Mouse (Mus musculus): ENCODE measurements around the gene Cad.
"Not testable (repeated sequence)": the region's sequence is repeated elsewhere in the genome, so short reads cannot be mapped to it uniquely, and the experiment has no call there.

The Cad gene

GRCm38 (mm10) chr5:31054261-31055215, at the start of gene Cad:
Gene Cad, plus strand, starts transcription at chr5:31054780.
- peak; percentile 93 for DNase-seq

DNA sequence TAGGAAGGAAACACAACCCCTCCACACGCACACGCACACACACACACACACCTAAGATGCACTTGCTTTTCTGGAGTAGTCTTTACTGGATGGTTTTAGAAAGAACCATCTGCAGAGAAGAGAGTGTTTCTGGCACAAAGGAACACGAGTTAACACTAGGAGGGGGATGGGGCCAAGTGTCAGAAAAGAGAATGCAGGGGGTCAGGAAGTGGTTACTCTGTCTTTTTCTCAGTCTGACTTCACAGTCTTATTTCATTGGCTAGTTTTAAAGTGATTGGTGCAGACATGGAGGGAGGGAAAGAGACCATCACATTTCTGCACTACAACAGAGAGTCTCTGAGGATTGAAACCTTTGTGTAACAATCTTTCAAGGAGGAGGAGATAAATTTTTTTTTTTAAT, 41.8 kb upstream of the Cad start:
- DNase-seq = no peak

GRCm38 (mm10) chr5:31015913-31016312, 38.7 kb upstream of the Cad start:
- no peak for DNase-seq

DNA sequence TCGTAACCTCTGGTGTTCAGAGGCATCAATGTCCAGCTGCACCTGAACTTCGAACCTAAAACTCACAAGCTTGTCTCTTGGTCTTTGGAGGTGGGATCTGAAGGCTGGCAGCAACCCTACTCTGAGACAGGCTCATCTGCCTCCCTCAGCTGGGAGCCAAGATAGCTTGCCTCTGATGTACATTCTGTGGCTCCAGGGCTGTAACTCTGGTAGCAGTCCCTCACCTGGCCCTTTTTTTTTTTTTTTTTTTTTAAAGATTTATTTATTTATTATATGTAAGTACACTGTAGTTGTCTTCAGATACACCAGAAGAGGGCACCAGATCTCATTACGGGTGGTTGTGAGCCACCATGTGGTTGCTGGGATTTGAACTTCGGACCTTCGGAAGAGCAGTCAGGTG, 32.8 kb upstream of the Cad start:
- DNase-seq = not testable (repeated sequence)

- DNase-seq = no peak
These were observed 31.9 kb upstream of the Cad start for GRCm38 (mm10) chr5:31022690-31023089.

DNA sequence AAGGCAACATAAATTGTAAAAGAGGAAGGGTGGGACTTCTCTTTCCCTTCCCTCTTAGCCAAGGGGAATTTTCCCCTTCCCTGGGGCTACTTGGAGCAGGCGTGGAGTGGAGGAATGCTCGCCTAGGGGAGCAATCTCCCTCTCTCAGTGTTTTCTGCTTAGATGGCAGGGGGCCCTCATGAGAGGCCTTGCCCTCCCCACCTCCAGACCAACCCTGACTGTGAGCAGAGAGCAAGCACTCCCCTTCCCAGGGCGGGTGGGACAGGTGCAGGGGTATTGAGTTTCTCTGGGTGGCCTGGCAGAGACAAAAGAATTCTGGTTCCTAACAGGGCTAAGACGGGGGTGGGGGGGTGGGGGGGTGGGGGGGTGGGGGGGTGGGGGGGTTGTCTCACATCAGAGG, 31.3 kb upstream of the Cad start:
- DNase-seq = no peak

- no peak for DNase-seq
These were observed 29.9 kb upstream of the Cad start for GRCm38 (mm10) chr5:31024641-31025040.

- no peak for DNase-seq
These were observed 23.7 kb upstream of the Cad start for GRCm38 (mm10) chr5:31030926-31031325.

- DNase-seq = no peak
These were observed 23.1 kb upstream of the Cad start for GRCm38 (mm10) chr5:31031508-31031907.

DNA sequence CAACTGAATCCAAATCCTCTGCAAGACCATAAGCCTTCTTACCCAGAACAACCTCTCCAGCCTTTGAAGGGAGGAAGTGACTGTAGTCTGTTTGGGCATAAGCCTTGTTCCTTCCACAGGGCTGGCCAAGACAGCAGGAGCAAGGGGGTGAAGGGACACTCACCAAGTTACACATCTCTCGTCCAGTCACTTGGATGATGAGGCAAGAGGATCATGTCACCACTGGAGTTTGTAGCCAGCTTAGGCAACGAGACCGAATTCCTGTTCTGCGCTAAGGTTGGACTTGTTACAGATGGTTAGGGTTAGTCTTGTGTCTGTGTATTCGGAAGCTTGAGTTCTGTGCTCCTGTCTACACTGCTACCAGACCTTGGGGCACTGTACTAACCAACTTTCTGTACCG, 19.9 kb upstream of the Cad start:
- DNase-seq = no peak

DNA sequence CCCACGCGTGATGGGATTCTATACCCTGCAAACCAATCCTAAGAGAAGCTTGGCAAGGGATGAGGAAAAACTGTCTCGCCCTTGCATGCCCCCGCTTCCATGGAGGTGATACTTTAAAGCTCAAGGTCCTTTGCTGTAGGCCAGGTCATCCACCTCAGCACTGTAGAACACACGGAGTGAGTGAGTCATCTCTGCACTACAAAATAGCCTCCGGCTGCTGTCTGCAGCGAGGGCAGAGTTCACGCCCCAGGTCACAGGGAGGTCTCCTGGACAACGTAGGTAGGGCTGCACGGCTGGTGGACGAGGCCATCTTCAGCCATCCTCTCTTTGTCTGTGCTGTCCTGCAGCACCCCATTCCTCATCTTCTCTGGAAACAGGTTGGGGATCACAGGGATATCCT, 18.0 kb upstream of the Cad start:
- not testable (repeated sequence) for DNase-seq

- no peak for DNase-seq
These were observed 16.3 kb upstream of the Cad start for GRCm38 (mm10) chr5:31038171-31038845.

DNA sequence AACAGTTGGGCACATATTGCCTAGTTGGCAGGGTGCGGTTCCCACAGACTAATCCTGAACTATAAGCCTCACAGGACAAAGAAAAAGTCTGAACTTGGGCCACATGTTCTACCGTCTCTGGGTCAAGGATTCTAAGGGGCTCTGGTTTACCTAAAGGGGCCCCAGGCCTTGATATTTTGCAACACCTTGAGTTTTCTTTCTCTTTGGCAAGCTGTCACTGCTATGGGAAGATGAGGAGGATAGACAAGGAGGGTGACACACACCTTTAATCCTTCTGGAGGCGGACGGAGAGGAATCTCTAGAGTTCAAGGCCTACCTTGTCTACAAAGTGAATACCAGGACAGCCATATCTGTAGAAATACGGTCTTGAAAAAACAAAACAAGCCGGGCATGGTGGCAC, 8.2 kb upstream of the Cad start:
- DNase-seq = no peak

DNA sequence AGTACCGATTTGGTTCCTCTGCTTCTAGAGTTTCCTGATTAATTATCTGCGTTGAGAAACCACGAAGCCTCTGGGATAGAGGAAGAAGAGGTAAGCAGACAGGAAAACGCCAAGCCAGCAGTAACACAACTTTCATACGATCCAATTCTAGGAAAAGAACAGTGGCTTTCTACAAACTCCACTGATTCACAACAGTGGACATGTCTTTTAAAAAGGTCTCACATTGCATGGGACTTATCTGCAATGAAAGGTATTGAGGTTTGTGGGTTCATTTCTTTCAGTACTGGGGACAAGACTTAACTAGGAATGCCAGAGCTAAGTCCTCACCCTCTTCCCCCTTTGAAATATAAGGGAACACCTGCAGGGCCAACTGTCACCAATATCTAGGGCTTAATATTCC, 7.5 kb upstream of the Cad start:
- no peak for DNase-seq

GRCm38 (mm10) chr5:31047848-31048762, 6.5 kb upstream of the Cad start, which contains the start of gene Atraid:
Gene Atraid, plus strand, starts transcription at chr5:31048312.
- DNase-seq = peak; percentile 99

DNA sequence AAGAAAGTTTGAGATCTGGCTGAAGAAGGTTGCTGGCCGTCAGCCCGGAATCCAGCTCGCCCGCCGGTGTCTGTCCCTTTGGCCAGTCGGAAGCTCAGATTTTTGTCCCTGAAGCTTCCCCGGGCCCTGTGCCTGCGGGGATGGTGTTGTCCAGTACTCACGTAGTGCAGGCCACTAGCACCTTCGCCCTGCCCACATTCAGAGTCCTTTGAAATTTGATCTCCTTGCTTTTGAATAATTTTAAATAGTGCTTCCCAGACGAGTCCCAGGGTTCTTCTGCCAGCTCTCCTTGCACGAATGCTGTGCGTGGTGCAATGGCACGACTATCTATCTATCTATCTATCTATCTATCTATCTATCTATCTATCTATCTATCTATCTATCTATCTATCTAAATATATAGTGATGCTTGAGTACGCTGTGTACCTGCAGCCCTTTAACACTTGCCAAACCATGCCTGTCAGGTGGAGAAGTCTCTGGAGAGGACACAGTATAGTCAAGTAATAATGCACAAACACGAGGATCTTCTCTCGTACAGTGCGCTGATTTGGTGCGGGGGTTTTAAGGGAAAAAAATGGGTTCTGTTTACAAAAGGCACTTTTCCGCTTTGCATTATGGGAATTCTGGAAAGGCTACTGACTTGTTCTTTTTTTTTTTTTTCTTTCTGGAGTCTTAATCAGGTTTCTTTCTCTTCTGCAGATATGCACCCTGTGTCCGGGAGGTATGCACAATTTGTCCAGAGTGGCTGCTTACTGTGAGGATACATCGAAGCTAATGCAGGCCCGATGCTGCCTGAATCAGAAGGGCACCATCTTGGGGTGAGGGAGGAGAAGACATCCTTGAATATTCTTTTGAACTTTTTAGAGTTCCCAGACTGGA, 5.6 kb upstream of the Cad start, which contains the start of gene Slc5a6:
Gene Slc5a6, minus strand, starts transcription at position 162 of the 879 bp plus-strand sequence.
- peak; percentile 43 for DNase-seq

DNA sequence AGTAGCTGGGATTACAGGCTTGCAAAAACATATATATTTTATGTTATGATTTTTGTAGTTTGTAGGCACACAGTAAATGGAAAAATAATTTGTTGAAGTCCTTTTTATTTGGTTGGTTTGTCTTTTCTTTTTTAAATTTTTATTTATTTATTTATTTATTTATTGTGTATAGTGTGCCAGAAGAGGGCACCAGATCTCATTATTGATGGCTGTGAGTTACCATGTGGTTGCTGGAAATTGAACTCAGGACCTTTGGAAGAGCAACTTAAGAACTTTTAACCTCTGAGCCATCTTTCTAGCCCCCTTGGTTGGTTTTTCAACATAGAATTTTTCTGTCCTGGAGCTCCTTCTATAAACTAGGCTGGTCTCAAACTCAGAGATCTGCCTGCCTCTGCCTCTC, 4.2 kb upstream of the Cad start:
- DNase-seq = no peak

DNA sequence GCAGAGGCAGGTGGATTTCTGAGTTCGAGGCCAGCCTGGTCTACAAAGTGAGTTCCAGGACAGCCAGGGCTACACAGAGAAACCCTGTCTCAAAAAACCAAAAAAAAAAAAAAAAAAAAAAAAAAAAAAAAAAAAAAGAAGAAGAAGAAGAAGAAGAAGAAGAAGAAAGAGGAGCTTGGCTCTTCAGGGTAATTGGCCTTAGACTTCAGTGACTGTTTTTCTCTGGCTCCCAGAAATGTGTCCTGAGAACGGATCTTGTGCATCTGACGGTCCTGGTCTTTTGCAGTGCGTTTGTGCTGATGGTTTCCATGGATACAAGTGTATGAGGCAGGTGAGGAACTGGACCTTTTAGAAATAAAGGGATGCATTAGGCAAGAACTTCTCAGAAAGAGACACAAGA, 852 bp upstream of the Cad start:
- not testable (repeated sequence) for DNase-seq

DNA sequence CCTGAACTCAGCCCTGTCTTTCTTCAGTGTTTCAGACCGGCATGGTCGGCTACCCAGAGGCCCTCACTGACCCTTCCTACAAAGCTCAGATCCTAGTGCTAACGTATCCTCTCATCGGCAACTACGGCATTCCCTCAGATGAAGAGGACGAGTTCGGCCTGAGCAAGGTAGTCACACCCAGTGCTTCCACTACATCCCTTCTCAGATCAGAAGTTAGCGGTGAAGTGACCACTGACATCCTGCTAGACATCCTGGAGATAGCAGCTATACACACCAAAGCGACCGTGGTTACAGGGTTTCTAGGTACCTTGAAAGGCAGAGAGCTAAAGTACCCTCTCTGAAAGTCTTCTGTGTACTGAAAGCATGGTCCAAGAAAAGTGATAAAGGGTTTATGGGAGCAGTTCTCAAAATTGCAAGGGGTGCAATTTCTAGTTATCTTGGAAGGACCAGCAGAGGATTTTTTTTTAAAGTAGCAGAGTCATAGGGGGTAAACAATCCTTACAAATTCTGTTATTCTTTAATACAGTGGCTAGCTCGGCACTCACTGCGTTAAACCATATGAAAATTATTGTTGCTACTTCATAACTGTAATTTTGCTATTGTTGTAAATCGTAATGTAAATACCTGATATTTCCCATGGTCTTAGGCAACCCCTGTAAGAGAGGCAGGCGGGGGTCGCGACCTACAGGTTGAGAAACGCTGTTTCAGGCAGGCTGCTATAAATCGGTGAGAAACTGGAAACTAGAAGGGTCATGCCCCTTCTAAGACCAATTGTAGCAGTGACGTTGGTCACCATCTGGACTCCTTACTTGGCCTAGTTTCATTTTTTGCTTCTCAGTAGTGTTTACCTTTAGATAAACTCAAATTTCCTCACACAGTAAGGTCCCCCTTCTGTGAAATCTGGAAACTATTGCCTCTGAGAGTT, 898 bp downstream of the Cad start:
- no peak for DNase-seq

GRCm38 (mm10) chr5:31069810-31070209, 15.2 kb downstream of the Cad start:
- no peak for DNase-seq

DNA sequence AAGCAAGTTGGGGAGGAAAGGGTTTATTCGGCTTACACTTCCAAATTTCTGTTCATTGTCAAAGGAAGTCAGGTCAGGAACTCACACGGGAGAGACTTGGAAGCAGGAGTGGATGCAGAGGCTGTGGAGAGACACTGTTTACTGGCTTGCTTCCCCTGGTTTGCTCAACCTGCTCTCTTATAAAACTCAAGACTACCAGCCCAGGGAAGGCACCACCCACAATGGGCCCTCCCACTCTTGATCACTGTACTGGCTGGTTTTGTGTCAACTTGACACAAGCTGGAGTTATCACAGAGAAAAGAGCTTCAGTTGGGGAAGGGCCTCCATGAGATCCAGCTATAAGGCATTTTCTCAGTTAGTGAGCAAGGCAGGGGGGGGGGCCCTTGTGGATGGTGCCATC, 16.5 kb downstream of the Cad start:
- DNase-seq = no peak
